9 mouse cellular contexts compared by ENCODE assay signal in the genomic region with DNA sequence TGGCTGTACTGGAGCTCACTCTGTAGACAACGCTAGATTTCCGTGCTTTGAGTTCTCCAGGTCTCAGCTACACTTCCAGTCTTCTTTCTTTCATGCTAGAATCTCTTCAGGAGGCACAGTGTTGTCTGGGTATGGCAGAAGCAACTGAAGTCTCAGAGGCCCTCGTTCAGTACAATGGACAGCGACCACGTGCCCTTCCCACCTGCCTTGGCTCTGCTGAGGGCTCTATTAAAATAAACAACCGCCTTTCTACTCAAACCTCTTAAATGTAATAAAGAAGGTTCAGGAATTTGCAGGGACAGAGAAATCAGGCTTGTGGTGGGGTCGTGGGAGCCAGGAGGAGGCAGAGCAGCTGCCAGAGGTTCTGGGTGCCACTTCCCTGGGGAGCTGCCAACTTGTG. TPM values are rescaled to one million over a fixed set of nuclear protein-coding genes. Genes with fewer than 3 reads are reported as not detected.
A peak's percentile ranks its signal among the peaks of the same experiment; 100 is the strongest.
DNase-seq lines count a peak whose midpoint lies in the region; ATAC-seq lines count a peak whose summit lies in the region.
"Had no signal": no experiment of that assay in that cellular context is flagged by ENCODE, and none has a peak within 500 bp of the region (broad histone marks: within the 10 kb centered on the region; RNA-seq: fewer than 3 reads in every experiment).

No protein-coding gene starts in this region.

- WGBS in liver, embryonic 12.5 days (ENCODE audit: insufficient replicate concordance) = 14% methylated on average over 7 of the region's 7 CpGs
- WGBS in midbrain, embryonic 10.5 days = 13% methylated on average over 7 of the region's 7 CpGs

- no peak overlapping the region for H3K4me2 ChIP-seq in liver, embryonic 12.5 days

- no peak overlapping the region for H3K4me3 ChIP-seq in liver, embryonic 12.5 days
- no peak overlapping the region for H3K4me3 ChIP-seq in midbrain, embryonic 10.5 days

- no peaks in the 10 kb centered on the region for H3K9me3 ChIP-seq in liver, embryonic 12.5 days (replicated peaks)
- H3K9me3 ChIP-seq in midbrain, embryonic 10.5 days (replicated peaks) = no peaks in the 10 kb centered on the region

- ATAC-seq in liver, embryonic 12.5 days = no peak
- no peak for ATAC-seq in monocyte, adult 5-6 weeks (replicated peaks; ENCODE audit: insufficient number of reproducible peaks, low FRiP score, low TSS enrichment, poor library complexity, severe bottlenecking)

- H3K4me1 ChIP-seq in liver, embryonic 12.5 days = no peaks in the 10 kb centered on the region
- H3K4me1 ChIP-seq in midbrain, embryonic 10.5 days = peaks cover 11% of the 10 kb centered on the region

- no peak overlapping the region for H3K9ac ChIP-seq in liver, embryonic 12.5 days
- H3K9ac ChIP-seq: liver, embryonic 14.5 days had no signal

- H3K27me3 ChIP-seq in liver, embryonic 12.5 days (replicated peaks) = no peaks in the 10 kb centered on the region
- no peaks in the 10 kb centered on the region for H3K27me3 ChIP-seq in splenic B cell, adult 2 months (ENCODE audit: control insufficient read depth, insufficient read depth, low read length, poor library complexity, severe bottlenecking)
- no peaks in the 10 kb centered on the region; the same call in 1 of the 2 replicates for H3K27me3 ChIP-seq in midbrain, embryonic 10.5 days (ENCODE audit: low read depth, poor library complexity, severe bottlenecking)

- DNase-seq in liver = peak; percentile 46
- peak; percentile 44 for DNase-seq in adipocyte (ENCODE audit: low spot score)
- peak; percentile 37 for DNase-seq in induced T-regulatory cell, adult 2 months (ENCODE audit: low read depth)
- peak; percentile 45 for DNase-seq in splenic B cell, adult 2 months (ENCODE audit: low read depth, low spot score)
- no peak for DNase-seq in midbrain, embryonic 10.5 days (ENCODE audit: low spot score)
- no peak for DNase-seq in frontal cortex, postnatal 25 days (ENCODE audit: low spot score in 2 of 2)

- no peaks in the 10 kb centered on the region for H3K36me3 ChIP-seq in liver, embryonic 12.5 days
- H3K36me3 ChIP-seq in splenic B cell, adult 2 months (ENCODE audit: control insufficient read depth, insufficient read depth, low read length, poor library complexity, severe bottlenecking) = no peaks in the 10 kb centered on the region
- no peaks in the 10 kb centered on the region for H3K36me3 ChIP-seq in midbrain, embryonic 10.5 days

- no peak overlapping the region for H3K27ac ChIP-seq in liver, embryonic 12.5 days
- H3K27ac ChIP-seq in midbrain, embryonic 10.5 days (replicated peaks) = no peak overlapping the region
- H3K27ac ChIP-seq: liver, embryonic 14.5 days had no signal

RNA-seq across cellular contexts. Expression of a gene that starts 9.7 kb away (rescaled TPM):
- 3.4 and 3.5 TPM in 2 replicates for polyA plus RNA-seq in liver, embryonic 12.5 days (2016; fragmentation: Nextera tagmentation; extraction: Ambion mirVana)
- 13.1 and 14.6 TPM in 2 replicates for polyA plus RNA-seq in midbrain, embryonic 10.5 days (2016; fragmentation: Nextera tagmentation; extraction: Ambion mirVana)
- total RNA-seq in monocyte, adult 5-6 weeks (2017) = not detected in 3 replicates

RNA-seq across cellular contexts. Expression of a gene that starts 55.8 kb away (rescaled TPM):
- polyA plus RNA-seq in liver, embryonic 12.5 days (2016; fragmentation: Nextera tagmentation; extraction: Ambion mirVana) = 0.20 and 0.44 TPM in 2 replicates
- polyA plus RNA-seq in midbrain, embryonic 10.5 days (2016; fragmentation: Nextera tagmentation; extraction: Ambion mirVana) = 0.68 and 0.85 TPM in 2 replicates
- not detected in 3 replicates for total RNA-seq in monocyte, adult 5-6 weeks (2017)

Comparison
In these comparisons a context has a peak if more than half of its experiments do, and no peak if none do; other contexts are left out.
1. DNase-seq: peak in liver (single experiment), adipocyte (single experiment), induced T-regulatory cell, adult 2 months (single experiment) and splenic B cell, adult 2 months (single experiment); none in midbrain, embryonic 10.5 days (single experiment) and frontal cortex, postnatal 25 days (0 of 2).